Mouse (Mus musculus): ENCODE data around the gene Nav3. TPM values are rescaled to one million over a fixed set of nuclear protein-coding genes. Genes with fewer than 3 reads are reported as not detected.

The Nav3 gene
- polyA plus RNA-seq, 1 experiment = 46.6 TPM

- Histone ChIP-seq H3K27ac (ENCODE audit: insufficient read depth, low read length) (no peak overlapping the region), H3K4me3 (ENCODE audit: insufficient read depth, low read length) (no peak overlapping the region), H3K4me1 (ENCODE audit: control insufficient read depth, insufficient read depth, low read length) (peaks cover 2% of the 10 kb centered on the region; the same call in 1 of the 2 replicates)
- no peak for TF ChIP-seq POLR2A (IDR thresholded peaks at IDR 0.05; ENCODE audit: extremely low read depth, insufficient read depth, low read length)
- no peak for TF ChIP-seq CTCF (IDR thresholded peaks at IDR 0.05; ENCODE audit: extremely low read depth, insufficient read depth, low read length)
Observed at GRCm38 (mm10) chr10:109740326-109740725, 715.7 kb downstream of the Nav3 start.

GRCm38 (mm10) chr10:109723646-109724045 is 732.4 kb downstream of the Nav3 start:
- H3K4me3 ChIP-seq (ENCODE audit: insufficient read depth, low read length) = no peak overlapping the region
- no peak overlapping the region for H3K27ac ChIP-seq (ENCODE audit: insufficient read depth, low read length)
- TF ChIP-seq CTCF (IDR thresholded peaks at IDR 0.05; ENCODE audit: extremely low read depth, insufficient read depth, low read length) = no peak
- no peaks in the 10 kb centered on the region for H3K4me1 ChIP-seq (ENCODE audit: control insufficient read depth, insufficient read depth, low read length)

- Histone ChIP-seq H3K27ac (ENCODE audit: insufficient read depth, low read length) (no peak overlapping the region), H3K4me3 (ENCODE audit: insufficient read depth, low read length) (no peak overlapping the region), H3K4me1 (ENCODE audit: control insufficient read depth, insufficient read depth, low read length) (no peaks in the 10 kb centered on the region; the same call in 1 of the 2 replicates)
- no peak for TF ChIP-seq CTCF (IDR thresholded peaks at IDR 0.05; ENCODE audit: extremely low read depth, insufficient read depth, low read length)
Observed at GRCm38 (mm10) chr10:109718808-109719207, 737.2 kb downstream of the Nav3 start.

DNA sequence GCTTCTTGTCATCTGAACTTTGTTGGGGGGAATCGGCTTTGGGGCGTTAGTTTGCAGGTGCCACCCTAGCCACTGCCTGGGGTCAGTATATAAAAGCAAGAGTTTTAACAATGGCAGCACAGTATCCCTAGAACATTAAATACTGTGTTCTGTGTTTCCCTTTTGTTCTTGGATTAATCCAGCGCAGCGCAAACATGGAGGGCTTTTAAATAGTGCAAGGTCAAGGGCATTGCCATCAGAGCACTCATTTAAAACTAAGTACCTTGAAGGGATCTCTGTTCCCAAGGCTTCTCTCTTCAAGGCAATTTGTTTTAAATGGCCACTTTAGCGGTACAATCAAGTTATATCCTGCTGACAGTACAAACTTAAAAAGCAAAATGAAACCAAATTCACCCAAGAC is 737.6 kb downstream of the Nav3 start:
- Histone ChIP-seq H3K4me1 (ENCODE audit: control insufficient read depth, insufficient read depth, low read length) (no peaks in the 10 kb centered on the region; the same call in 1 of the 2 replicates), H3K27ac (ENCODE audit: insufficient read depth, low read length) (no peak overlapping the region)

DNA sequence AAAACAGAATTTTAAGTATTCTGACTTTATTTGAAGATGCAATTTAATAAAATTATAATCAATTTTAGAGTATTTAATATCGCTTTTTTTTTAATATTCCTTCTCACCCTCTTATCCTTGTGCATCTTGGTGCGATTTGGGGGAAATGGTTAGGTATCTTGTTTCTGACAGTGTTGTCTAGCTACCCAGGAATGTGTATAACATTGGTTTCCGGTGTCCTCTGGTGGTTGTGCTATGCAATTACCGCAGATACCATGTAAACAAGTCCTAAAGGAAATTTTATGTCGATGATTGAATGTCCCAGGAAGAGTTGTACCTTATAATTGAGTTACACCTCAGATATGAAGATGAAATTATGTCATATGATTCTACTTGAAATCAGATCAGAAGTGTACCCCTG is 743.0 kb downstream of the Nav3 start:
- no peaks in the 10 kb centered on the region; the same call in 1 of the 2 replicates for H3K4me1 ChIP-seq (ENCODE audit: control insufficient read depth, insufficient read depth, low read length)
- no peak overlapping the region for H3K4me3 ChIP-seq (ENCODE audit: insufficient read depth, low read length)
- H3K27ac ChIP-seq (ENCODE audit: insufficient read depth, low read length) = no peak overlapping the region
- TF ChIP-seq POLR2A (IDR thresholded peaks at IDR 0.05; ENCODE audit: extremely low read depth, insufficient read depth, low read length) = no peak
- peak; percentile 59 for TF ChIP-seq CTCF (IDR thresholded peaks at IDR 0.05; ENCODE audit: extremely low read depth, insufficient read depth, low read length)

More for the DNA sequence above, 737.6 kb downstream of the Nav3 start:
- TF ChIP-seq CTCF (IDR thresholded peaks at IDR 0.05; ENCODE audit: extremely low read depth, insufficient read depth, low read length) = no peak
- no peak for TF ChIP-seq POLR2A (IDR thresholded peaks at IDR 0.05; ENCODE audit: extremely low read depth, insufficient read depth, low read length)
- no peak overlapping the region for H3K4me3 ChIP-seq (ENCODE audit: insufficient read depth, low read length)

DNA sequence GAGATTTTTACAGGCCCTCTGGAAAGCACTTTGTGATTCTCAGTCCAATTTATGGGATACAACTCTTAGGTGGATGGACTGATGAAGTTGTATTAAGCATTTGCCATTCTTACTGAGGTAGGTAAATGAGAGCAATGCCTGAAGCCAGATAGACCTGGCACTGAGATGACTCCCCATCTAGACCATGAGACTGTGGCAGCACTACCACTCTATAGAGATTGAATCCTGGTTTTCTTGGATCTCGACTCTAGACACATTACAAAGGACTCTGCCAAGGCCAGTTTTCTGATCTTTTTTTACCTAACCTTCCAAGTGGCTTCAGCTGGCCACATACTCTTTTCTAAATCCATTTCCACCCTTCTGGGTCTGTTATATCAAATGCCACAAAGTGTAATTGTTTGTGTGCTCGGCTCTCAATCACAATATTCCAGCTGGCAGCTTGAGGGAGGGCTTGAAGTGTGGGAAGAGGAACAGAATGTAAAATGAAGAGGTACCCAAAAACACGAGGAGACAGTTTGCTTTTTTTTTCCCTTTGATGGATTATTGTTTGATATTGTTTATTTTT is 756.2 kb downstream of the Nav3 start:
- Histone ChIP-seq H3K27ac (ENCODE audit: insufficient read depth, low read length) (no peak overlapping the region), H3K4me1 (ENCODE audit: control insufficient read depth, insufficient read depth, low read length) (no peaks in the 10 kb centered on the region; the same call in 1 of the 2 replicates), H3K4me3 (ENCODE audit: insufficient read depth, low read length) (no peak overlapping the region)
- TF ChIP-seq POLR2A (IDR thresholded peaks at IDR 0.05; ENCODE audit: extremely low read depth, insufficient read depth, low read length) (no peak), CTCF (IDR thresholded peaks at IDR 0.05; ENCODE audit: extremely low read depth, insufficient read depth, low read length) (no peak)

- peaks cover 2% of the 10 kb centered on the region; the same call in 1 of the 2 replicates for H3K4me1 ChIP-seq (ENCODE audit: control insufficient read depth, insufficient read depth, low read length)
- no peak overlapping the region for H3K4me3 ChIP-seq (ENCODE audit: insufficient read depth, low read length)
- no peak overlapping the region for H3K27ac ChIP-seq (ENCODE audit: insufficient read depth, low read length)
- no peak for TF ChIP-seq POLR2A (IDR thresholded peaks at IDR 0.05; ENCODE audit: extremely low read depth, insufficient read depth, low read length)
- TF ChIP-seq CTCF (IDR thresholded peaks at IDR 0.05; ENCODE audit: extremely low read depth, insufficient read depth, low read length) = no peak
Observed at GRCm38 (mm10) chr10:109690564-109690963, 765.4 kb downstream of the Nav3 start.

- peaks cover 2% of the 10 kb centered on the region; the same call in 1 of the 2 replicates for H3K4me1 ChIP-seq (ENCODE audit: control insufficient read depth, insufficient read depth, low read length)
- TF ChIP-seq CTCF (IDR thresholded peaks at IDR 0.05; ENCODE audit: extremely low read depth, insufficient read depth, low read length) = peak; percentile 37
- TF ChIP-seq POLR2A (IDR thresholded peaks at IDR 0.05; ENCODE audit: extremely low read depth, insufficient read depth, low read length) = peak; percentile 20; the same call in 1 of the 2 replicates
- no peak overlapping the region for H3K27ac ChIP-seq (ENCODE audit: insufficient read depth, low read length)
- no peak overlapping the region for H3K4me3 ChIP-seq (ENCODE audit: insufficient read depth, low read length)
Observed at GRCm38 (mm10) chr10:109684109-109685056, 771.6 kb downstream of the Nav3 start.

DNA sequence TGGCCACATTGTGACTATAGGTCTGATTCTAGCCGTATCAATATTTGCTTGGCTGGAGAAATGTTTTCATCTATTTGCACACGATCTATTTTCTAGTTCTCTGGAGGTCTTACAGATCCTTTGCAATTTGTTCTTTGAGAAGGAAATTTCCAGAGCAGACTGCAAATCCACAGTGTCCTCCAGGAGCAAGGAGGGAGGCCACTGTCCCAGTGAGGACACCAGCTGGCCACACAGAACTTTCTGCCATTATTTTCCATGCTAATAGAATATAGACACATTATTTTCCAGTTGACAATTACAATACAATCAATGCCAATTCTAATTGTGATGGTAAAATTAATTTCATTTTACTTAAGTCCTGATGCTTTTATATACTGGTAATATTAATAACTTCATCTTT is 783.1 kb downstream of the Nav3 start:
- Histone ChIP-seq H3K4me1 (ENCODE audit: control insufficient read depth, insufficient read depth, low read length) (no peaks in the 10 kb centered on the region), H3K27ac (ENCODE audit: insufficient read depth, low read length) (no peak overlapping the region), H3K4me3 (ENCODE audit: insufficient read depth, low read length) (no peak overlapping the region)
- no peak for TF ChIP-seq POLR2A (IDR thresholded peaks at IDR 0.05; ENCODE audit: extremely low read depth, insufficient read depth, low read length)
- TF ChIP-seq CTCF (IDR thresholded peaks at IDR 0.05; ENCODE audit: extremely low read depth, insufficient read depth, low read length) = no peak

- no peak for TF ChIP-seq CTCF (IDR thresholded peaks at IDR 0.05; ENCODE audit: extremely low read depth, insufficient read depth, low read length)
- no peak for TF ChIP-seq POLR2A (IDR thresholded peaks at IDR 0.05; ENCODE audit: extremely low read depth, insufficient read depth, low read length)
- H3K4me3 ChIP-seq (ENCODE audit: insufficient read depth, low read length) = no peak overlapping the region
- no peak overlapping the region for H3K27ac ChIP-seq (ENCODE audit: insufficient read depth, low read length)
- H3K4me1 ChIP-seq (ENCODE audit: control insufficient read depth, insufficient read depth, low read length) = no peaks in the 10 kb centered on the region
Observed at GRCm38 (mm10) chr10:109667453-109667852, 788.6 kb downstream of the Nav3 start.
